Mouse (Mus musculus): ENCODE measurements around the gene Hectd1. TPM values are rescaled to one million over a fixed set of nuclear protein-coding genes. Genes with fewer than 3 reads are reported as not detected.

Gene Hectd1
- polyA plus RNA-seq, 1 experiment, result 12.8 TPM

DNA sequence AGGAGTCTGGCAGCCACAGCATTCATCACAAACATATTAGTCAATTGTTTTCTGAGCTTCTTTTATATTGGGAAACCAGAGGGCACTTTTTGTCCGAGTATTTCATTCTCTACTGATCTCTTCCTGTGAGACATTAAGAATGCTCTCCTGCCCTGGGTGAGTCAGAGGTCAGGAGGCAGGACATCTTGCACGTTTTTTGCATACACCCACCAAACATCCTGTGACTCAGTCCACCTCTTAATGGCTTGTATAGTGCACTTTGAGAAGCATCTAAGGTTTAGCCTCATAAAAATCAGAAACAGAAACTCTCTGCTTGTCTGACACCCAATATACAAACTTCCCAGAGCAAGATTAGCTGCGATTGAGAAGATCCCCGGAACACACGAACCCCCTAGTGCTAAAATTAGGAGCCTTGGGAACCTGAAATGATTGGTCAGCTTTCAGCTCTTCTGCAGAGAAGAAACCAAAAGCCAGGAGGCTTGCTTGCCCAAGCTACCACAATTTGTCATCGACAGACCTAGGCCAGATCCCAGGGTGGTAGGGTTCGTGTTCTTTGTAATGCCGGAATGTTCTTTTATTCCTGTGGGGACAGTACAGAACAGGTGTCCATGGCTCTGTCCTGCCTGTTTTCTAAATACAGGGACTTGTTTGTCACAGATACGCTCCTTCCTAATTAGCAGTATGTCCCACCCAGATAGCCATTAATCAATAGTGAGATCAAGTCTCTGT lies 35.9 kb upstream of the Hectd1 start:
- peak overlapping the region; percentile 74 for H3K27ac ChIP-seq (ENCODE audit: insufficient read depth, low read length)
- 46% methylated on average over 9 of the region's 9 CpGs for WGBS
- peak in 1 of 2 experiments; percentile 44 for DNase-seq (ENCODE audit: low read depth in 1 of 2, low spot score in 2 of 2)
- H3K4me1 ChIP-seq (ENCODE audit: control insufficient read depth, insufficient read depth, insufficient read length), result peaks cover 25% of the 10 kb centered on the region; the same call in 1 of the 2 replicates
- H3K4me3 ChIP-seq (ENCODE audit: extremely low read depth, insufficient read depth, insufficient read length), result no peak overlapping the region
- TF ChIP-seq POLR2A (IDR thresholded peaks at IDR 0.05; ENCODE audit: low read depth, low read length) (no peak), CTCF (IDR thresholded peaks at IDR 0.05; ENCODE audit: extremely low read depth, insufficient read depth, insufficient read length, insufficient replicate concordance) (no peak)
- H3K36me3 ChIP-seq (ENCODE audit: control insufficient read depth, insufficient read depth, low read length), result no peaks in the 10 kb centered on the region
- no peaks in the 10 kb centered on the region for H3K27me3 ChIP-seq (ENCODE audit: control insufficient read depth, insufficient read depth, low read length)

DNA sequence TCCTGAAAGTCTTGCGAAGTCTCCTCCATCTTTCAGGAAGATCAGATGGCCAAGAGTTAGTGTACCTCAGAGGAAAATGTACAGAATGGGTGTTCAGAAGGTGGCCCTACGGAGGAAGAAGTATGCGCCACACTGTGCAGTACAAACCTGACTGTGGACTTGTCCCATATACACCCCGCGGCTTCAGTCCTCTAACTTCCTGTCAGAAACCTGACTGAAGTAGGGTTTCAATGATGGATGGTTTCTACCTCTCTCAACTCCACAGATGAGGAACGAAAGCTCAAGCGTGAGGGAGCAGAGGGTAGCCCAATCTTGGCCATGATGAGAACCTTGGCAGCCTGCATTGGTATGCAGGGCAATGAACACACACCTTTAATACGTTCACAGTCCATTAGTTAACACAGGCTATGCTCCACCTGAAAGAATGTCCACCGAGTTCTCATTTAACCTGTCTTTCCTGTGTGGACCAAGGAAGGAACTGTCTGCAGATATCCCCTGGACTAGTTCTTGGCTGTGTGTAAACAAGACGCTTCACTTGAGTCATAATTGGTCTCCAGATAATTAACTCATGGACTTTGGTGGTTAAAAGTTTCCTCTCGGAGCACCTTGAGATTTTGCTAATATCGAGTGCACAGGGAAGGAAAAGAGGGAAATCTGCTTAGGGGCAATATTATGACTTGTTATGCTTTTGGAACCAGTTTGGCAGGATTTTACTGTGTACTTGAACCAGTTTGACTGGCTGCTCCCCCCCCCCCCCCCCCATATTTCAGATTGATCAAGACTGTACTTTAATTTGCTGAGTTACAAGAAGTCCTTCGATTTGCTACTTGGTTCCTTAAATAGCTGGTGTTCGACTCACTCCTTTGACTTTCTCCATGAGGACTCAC lies 34.0 kb upstream of the Hectd1 start:
- Histone ChIP-seq H3K27me3 (ENCODE audit: control insufficient read depth, insufficient read depth, low read length) (no peaks in the 10 kb centered on the region), H3K4me1 (ENCODE audit: control insufficient read depth, insufficient read depth, insufficient read length) (peaks cover 25% of the 10 kb centered on the region; the same call in 1 of the 2 replicates), H3K4me3 (ENCODE audit: extremely low read depth, insufficient read depth, insufficient read length) (no peak overlapping the region), H3K27ac (ENCODE audit: insufficient read depth, low read length) (no peak overlapping the region), H3K36me3 (ENCODE audit: control insufficient read depth, insufficient read depth, low read length) (no peaks in the 10 kb centered on the region)
- no peak for DNase-seq (ENCODE audit: low read depth in 1 of 2, low spot score in 2 of 2)
- no peak for TF ChIP-seq POLR2A (IDR thresholded peaks at IDR 0.05; ENCODE audit: low read depth, low read length)
- TF ChIP-seq CTCF (IDR thresholded peaks at IDR 0.05; ENCODE audit: extremely low read depth, insufficient read depth, insufficient read length, insufficient replicate concordance), result no peak
- 71% methylated on average over 14 of the region's 14 CpGs for WGBS

DNA sequence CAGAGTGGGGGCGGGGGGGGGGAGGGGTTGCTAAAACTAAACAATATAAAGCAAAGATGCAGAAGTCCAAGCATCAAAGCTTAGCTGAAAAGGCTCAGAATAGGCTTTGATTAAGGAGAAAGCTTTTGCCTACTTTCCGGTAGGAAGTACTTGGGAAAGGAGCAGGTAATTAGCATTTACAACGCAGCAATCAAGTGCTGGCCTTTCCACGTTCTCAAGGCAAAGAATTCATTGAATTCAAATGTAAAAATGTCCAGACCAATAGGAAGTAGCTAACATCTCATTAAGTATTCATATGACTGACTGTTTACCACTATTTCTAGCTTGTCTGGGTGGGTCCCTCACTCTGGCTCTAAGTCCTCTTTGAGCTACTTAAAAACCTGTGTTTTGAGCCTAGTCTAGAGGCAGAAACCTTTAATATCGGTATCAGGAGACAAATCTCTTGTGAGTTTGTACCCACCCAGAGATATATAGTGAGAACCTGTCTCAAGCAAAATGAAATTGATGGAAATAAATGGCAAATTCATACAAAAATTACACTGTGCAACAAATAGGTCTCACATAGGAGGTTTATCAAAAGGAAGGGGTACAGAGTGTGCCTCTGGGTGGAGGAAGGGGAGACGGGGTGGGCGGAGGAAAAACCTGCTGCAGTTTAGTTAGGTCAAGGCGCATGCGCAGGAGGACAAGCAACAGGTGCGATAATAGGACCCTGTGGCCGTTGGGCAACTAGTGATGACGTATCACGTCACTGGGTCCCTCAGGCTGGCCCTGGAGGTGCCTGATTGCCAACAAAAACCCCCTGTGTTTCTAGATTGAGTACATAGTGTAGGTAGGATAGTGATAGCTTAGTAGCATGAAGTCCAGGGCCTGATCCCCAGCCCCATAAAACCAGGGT lies 29.0 kb upstream of the Hectd1 start:
- DNase-seq (ENCODE audit: low read depth in 1 of 2, low spot score in 2 of 2), result no peak
- no peak for TF ChIP-seq CTCF (IDR thresholded peaks at IDR 0.05; ENCODE audit: extremely low read depth, insufficient read depth, insufficient read length, insufficient replicate concordance)
- TF ChIP-seq POLR2A (IDR thresholded peaks at IDR 0.05; ENCODE audit: low read depth, low read length), result no peak
- no peak overlapping the region for H3K4me3 ChIP-seq (ENCODE audit: extremely low read depth, insufficient read depth, insufficient read length)
- 87% methylated on average over 13 of the region's 13 CpGs for WGBS
- no peaks in the 10 kb centered on the region for H3K27me3 ChIP-seq (ENCODE audit: control insufficient read depth, insufficient read depth, low read length)
- H3K27ac ChIP-seq (ENCODE audit: insufficient read depth, low read length), result no peak overlapping the region
- no peaks in the 10 kb centered on the region for H3K36me3 ChIP-seq (ENCODE audit: control insufficient read depth, insufficient read depth, low read length)
- H3K4me1 ChIP-seq (ENCODE audit: control insufficient read depth, insufficient read depth, insufficient read length), result peaks cover 2% of the 10 kb centered on the region; the same call in 1 of the 2 replicates

DNA sequence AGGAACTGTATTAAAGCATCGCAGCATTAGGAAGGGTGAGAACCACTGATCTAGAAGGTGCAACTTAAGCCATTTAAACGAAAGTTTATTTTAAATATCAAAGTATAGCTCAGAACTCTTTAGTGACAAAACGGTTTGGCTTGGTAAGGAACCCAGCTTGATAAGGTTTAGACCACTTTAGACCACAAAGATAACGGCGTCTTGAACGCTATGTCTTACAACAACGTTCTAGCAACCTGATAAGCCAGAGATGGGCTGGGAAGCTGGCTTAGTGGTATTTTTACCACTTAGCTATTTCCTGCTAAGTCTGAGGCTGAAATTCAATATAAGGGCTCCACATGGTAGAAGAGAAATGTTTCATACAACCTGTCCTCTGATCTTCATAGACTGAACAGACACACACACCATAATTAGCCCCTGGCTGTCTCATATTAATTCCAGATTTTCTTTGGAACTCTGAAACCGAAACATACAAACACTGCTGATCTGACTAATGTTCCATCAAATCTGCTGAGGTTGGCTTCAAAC lies 27.5 kb upstream of the Hectd1 start:
- H3K4me1 ChIP-seq (ENCODE audit: control insufficient read depth, insufficient read depth, insufficient read length), result peaks cover 2% of the 10 kb centered on the region; the same call in 1 of the 2 replicates
- no peaks in the 10 kb centered on the region for H3K27me3 ChIP-seq (ENCODE audit: control insufficient read depth, insufficient read depth, low read length)
- 41% methylated on average over 8 of the region's 8 CpGs for WGBS
- H3K27ac ChIP-seq (ENCODE audit: insufficient read depth, low read length), result no peak overlapping the region
- TF ChIP-seq POLR2A (IDR thresholded peaks at IDR 0.05; ENCODE audit: low read depth, low read length) (no peak), CTCF (IDR thresholded peaks at IDR 0.05; ENCODE audit: extremely low read depth, insufficient read depth, insufficient read length, insufficient replicate concordance) (no peak)
- DNase-seq (ENCODE audit: low read depth in 1 of 2, low spot score in 2 of 2), result no peak
- no peaks in the 10 kb centered on the region for H3K36me3 ChIP-seq (ENCODE audit: control insufficient read depth, insufficient read depth, low read length)
- H3K4me3 ChIP-seq (ENCODE audit: extremely low read depth, insufficient read depth, insufficient read length), result no peak overlapping the region

DNA sequence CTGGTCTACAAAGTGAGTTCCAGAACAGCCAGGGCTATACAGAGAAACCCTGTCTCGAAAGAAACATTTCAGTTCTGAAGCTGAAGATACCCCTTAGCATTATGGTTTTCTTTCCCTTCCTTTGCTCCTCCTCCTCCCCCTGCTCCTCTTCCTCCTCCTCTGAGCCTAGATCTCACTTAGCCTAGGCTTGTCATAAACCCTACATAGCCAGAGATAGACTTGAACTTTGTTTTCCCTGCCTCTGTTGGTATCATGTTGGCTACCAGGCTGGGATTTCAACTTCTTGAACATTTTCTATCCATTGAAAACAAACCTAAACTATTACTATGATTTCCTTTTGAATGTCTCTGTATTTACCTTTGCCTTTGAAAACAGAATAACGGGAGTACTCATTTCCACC lies 26.5 kb upstream of the Hectd1 start:
- no peak overlapping the region for H3K4me3 ChIP-seq (ENCODE audit: extremely low read depth, insufficient read depth, insufficient read length)
- H3K27ac ChIP-seq (ENCODE audit: insufficient read depth, low read length), result no peak overlapping the region
- no peak for TF ChIP-seq CTCF (IDR thresholded peaks at IDR 0.05; ENCODE audit: extremely low read depth, insufficient read depth, insufficient read length, insufficient replicate concordance)
- TF ChIP-seq POLR2A (IDR thresholded peaks at IDR 0.05; ENCODE audit: low read depth, low read length), result no peak
- H3K27me3 ChIP-seq (ENCODE audit: control insufficient read depth, insufficient read depth, low read length), result no peaks in the 10 kb centered on the region
- WGBS, result 77% methylated on average over 2 of the region's 2 CpGs
- H3K4me1 ChIP-seq (ENCODE audit: control insufficient read depth, insufficient read depth, insufficient read length), result peaks cover 2% of the 10 kb centered on the region; the same call in 1 of the 2 replicates
- DNase-seq (ENCODE audit: low read depth in 1 of 2, low spot score in 2 of 2), result no peak
- H3K36me3 ChIP-seq (ENCODE audit: control insufficient read depth, insufficient read depth, low read length), result no peaks in the 10 kb centered on the region

DNA sequence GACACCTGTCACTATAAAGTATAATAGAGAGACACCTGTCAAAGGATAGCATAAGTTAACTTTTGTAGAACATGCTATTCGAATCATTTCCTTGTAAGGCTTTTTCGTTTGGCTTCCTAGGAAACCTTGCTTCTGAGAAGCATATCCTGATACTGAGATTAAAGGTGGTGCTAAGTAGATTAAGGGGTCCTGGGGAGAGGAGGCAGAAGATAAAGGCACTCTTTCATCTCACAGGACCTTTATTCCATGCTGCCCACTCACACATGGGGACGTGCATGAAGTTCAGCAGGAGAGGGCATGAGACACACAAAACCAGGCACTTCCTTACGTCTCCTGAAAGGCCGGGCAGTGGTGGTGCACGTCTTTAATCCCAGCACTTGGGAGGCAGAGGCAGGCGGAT lies 26.1 kb upstream of the Hectd1 start:
- 79% methylated on average over 7 of the region's 7 CpGs for WGBS
- Histone ChIP-seq H3K4me3 (ENCODE audit: extremely low read depth, insufficient read depth, insufficient read length) (no peak overlapping the region), H3K27me3 (ENCODE audit: control insufficient read depth, insufficient read depth, low read length) (no peaks in the 10 kb centered on the region), H3K27ac (ENCODE audit: insufficient read depth, low read length) (no peak overlapping the region), H3K4me1 (ENCODE audit: control insufficient read depth, insufficient read depth, insufficient read length) (peaks cover 2% of the 10 kb centered on the region; the same call in 1 of the 2 replicates), H3K36me3 (ENCODE audit: control insufficient read depth, insufficient read depth, low read length) (no peaks in the 10 kb centered on the region)
- DNase-seq (ENCODE audit: low read depth in 1 of 2, low spot score in 2 of 2), result no peak
- no peak for TF ChIP-seq CTCF (IDR thresholded peaks at IDR 0.05; ENCODE audit: extremely low read depth, insufficient read depth, insufficient read length, insufficient replicate concordance)
- TF ChIP-seq POLR2A (IDR thresholded peaks at IDR 0.05; ENCODE audit: low read depth, low read length), result no peak

All from spleen, adult 2 months (tissue).